In genomic region chr7:73972157-73972556, GRCm38 (mm10) we compare ENCODE assay signal across 5 mouse cellular contexts. TPM values are rescaled to one million over a fixed set of nuclear protein-coding genes. Genes with fewer than 3 reads are reported as not detected.
"Had no signal": no experiment of that assay in that cellular context is flagged by ENCODE, and none has a peak within 500 bp of the region (broad histone marks: within the 10 kb centered on the region; RNA-seq: fewer than 3 reads in every experiment).

No protein-coding gene starts in this region.

RNA-seq across cellular contexts. Expression of gene St8sia2, which starts 41.3 kb away (rescaled TPM):
- total RNA-seq: liver, adult 2 months; megakaryocyte-erythroid progenitor cell, adult 5-6 weeks; monocyte, adult 5-6 weeks had no signal
- polyA plus RNA-seq: liver, postnatal 0 days; macrophage had no signal
